Mouse (Mus musculus): ENCODE data around the gene Ncaph2.

Gene Ncaph2

DNA sequence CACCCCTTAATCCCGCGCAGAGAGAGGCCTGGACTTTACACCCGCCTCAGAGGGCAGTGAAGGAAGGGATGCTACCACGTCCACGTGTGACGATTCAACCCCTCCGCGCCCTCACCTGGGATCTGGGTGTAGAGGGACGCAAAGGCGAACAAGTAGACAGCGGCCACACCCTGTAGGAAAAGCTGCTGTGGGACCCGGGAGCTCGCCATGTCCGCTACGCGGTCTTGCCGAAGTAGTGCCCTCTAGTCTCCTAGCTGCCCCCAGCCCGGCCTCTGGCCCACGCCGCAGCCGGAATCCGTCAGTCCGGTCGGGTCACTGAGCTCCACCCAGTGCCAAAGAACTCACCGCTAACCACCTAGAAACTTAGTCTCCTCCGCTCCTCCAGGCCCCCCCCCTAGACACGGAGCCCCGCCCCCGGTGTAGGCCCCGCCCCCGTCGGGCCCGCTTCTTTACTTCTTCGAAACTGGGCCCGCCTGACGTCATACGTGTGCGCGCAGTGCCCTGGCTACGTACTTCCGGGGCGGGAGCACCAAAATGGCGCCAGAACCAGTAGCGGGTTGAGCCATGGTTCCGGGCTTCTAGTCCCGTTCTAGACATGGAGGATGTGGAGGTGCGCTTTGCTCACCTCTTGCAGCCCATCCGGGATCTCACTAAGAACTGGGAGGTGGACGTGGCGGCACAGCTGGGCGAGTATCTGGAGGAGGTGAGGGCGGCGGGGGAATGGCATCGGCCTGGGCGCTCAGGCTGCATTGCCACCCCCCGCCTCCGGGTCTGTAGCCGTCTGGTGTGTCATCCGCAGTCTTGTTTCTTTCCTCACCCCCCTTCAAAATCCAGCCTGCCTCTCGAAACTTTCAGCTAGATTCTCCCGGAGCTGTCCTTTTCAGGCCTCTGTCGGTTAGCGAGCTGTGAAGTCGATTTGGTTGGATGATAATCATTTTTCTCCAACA is at the start of gene Ncaph2, which contains the start of gene Lmf2:
TSS of gene Ncaph2 (plus strand) at position 479 of the 947 bp plus-strand sequence.
TSS of gene Lmf2 (minus strand) at position 419 of the 947 bp plus-strand sequence.
- under 1% methylated on average over 64 of the region's 64 CpGs for WGBS

- WGBS: 33% methylated on average over 1 of the region's 1 CpGs
Measured at GRCm38 (mm10) chr15:89305966-89306365, 49.6 kb upstream of the Ncaph2 start.

- WGBS: 79% methylated on average over 13 of the region's 13 CpGs
Measured at GRCm38 (mm10) chr15:89307461-89307860, 48.1 kb upstream of the Ncaph2 start.

GRCm38 (mm10) chr15:89308406-89309139 is 46.9 kb upstream of the Ncaph2 start:
- 70% methylated on average over 7 of the region's 7 CpGs for WGBS

GRCm38 (mm10) chr15:89309962-89310498 is 45.5 kb upstream of the Ncaph2 start:
- 13% methylated on average over 6 of the region's 6 CpGs for WGBS

GRCm38 (mm10) chr15:89313359-89313758 is 42.2 kb upstream of the Ncaph2 start:
- WGBS: 58% methylated on average over 4 of the region's 4 CpGs

GRCm38 (mm10) chr15:89314107-89314506 is 41.4 kb upstream of the Ncaph2 start:
- WGBS: 21% methylated on average over 3 of the region's 3 CpGs

GRCm38 (mm10) chr15:89314511-89315189 is 40.9 kb upstream of the Ncaph2 start:
- WGBS: under 1% methylated on average over 58 of the region's 58 CpGs

DNA sequence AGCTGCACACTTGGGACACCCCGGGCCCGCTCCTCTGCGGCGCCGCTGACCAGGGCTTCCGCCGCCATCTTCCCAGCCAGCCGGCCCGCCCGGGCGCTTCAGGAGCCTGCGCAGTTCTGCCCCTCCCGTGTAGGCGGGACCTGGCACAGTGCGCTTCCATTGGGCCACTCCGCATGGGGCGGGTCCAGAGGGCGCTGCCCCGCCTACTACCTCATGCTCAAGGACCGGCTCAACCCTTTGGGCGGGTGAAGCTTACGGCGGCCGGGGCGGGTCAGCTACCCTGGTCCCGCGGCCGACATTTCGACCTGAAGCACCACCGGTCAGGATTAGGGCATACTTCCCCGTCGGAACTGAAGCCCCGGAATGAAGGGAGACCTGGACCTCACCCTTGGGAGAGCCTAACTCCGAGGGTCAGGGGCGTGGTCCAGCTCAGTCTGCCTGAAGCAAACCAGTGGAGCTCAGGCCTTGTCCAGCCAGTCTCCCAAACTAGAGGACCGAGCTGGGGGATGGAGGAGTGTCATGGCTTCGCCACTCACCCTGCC is 40.3 kb upstream of the Ncaph2 start, which contains the start of gene Sbf1:
TSS of gene Sbf1 (minus strand) at position 122 of the 542 bp plus-strand sequence.
- 1% methylated on average over 36 of the region's 37 CpGs for WGBS

DNA sequence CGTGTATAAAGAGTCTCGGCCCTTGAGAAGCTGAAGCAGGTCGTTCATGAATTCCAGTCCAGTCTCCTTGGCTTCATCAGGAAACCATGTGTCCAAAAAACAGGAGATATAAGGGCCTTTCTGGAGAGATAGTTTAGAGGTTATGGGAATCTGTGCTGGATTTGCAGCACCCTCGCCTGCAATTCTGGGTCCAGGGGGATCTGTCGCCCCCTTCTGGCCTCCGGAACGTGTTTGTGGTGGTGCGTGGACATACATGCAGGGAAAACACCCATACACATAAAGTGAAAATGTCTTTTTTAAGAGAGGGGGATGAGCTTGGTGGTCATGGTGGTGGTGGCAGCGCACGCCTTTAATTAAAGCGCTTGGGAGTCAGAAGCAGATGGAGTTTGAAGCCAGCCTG is 39.4 kb upstream of the Ncaph2 start:
- WGBS: 65% methylated on average over 11 of the region's 11 CpGs

- WGBS: 76% methylated on average over 8 of the region's 8 CpGs
Measured at GRCm38 (mm10) chr15:89321264-89321663, 34.3 kb upstream of the Ncaph2 start.

DNA sequence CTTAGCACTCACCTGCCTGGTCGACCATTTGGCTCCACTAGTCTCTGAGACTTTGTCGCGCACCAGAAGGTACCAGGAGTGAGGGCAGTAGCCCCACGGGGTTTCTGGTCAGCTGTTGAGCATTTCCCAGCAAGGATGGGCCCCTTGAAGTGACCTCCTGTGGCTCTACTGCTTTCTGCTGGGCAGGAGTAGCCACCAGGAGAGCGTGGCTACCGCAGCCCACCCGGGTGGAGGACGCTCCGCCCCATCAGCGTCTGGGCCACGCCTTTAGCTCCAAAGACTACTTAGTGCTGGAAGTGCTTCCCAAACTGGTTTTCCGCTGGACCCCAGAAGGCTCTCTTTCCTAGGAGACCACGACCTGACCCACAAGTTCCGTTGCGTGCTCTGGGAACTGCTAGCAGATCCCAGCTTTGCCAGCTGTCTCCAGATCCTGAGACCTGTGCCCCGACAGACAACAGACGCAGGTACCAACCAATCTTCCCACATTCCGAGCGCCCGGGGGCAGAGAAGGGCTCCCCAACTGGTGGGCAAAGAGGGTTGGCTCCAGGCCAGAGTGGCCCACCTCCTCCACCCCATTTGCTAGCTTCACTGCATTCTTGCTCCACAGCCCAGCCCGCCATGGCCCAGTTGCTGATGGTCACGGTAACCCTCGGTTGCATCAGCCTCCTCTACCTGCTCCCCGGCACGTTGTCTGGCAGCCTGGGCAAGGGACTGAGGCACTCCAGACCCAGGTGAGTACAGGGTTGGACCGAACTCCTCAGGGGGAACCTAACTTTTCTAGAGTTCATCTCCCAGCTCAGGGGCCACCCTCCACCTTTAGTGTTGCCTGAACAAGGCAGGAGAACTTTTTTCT is 32.6 kb upstream of the Ncaph2 start, which contains the start of gene Adm2:
TSS of gene Adm2 (plus strand) at position 51 of the 853 bp plus-strand sequence.
- WGBS: 13% methylated on average over 26 of the region's 26 CpGs

DNA sequence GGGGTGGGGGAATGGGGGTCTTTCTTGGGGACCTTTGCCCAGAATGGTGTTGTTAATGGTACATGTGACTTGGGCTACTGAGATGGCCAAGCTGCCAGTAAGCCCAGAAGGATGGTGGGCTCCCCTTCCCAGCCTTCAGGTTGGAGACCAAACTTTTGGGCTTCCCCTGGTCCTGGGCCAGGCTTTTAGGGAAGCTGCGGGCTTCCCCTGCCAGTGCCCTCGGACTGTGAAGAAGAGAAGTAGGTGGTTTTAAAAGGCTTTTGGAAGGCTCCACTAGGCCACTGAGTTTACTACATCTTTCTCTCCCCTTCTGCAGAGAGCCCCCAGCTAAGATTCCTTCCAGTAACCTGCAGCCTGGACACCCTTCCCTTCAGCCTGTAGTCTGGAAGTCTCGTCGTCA is 31.9 kb upstream of the Ncaph2 start:
- 85% methylated on average over 4 of the region's 4 CpGs for WGBS

- WGBS: 62% methylated on average over 5 of the region's 5 CpGs
Measured at GRCm38 (mm10) chr15:89326441-89326840, 29.1 kb upstream of the Ncaph2 start.

DNA sequence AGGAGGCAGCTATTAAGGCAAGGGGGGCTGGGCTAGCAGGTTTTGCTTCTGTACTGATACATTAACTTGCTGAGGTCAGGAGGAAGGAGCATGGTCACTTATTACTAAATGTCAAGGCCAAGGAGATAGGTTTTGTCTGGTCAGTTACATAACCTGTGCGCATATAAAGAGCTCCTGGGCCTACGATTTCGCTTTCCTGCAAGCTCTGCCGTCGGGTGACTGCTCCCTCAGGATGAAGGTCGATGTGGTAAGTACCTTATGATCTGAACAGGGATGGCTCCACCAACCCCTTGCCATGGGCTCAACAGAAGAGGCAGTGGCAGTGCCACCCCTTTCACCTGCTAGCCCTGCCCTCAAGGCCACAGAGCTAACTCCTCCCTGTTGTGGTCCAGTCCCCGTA is 21.2 kb upstream of the Ncaph2 start, which contains the start of gene Miox:
TSS of gene Miox (plus strand) at position 128 of the 400 bp plus-strand sequence.
- WGBS: 93% methylated on average over 7 of the region's 7 CpGs

- WGBS: 85% methylated on average over 17 of the region's 17 CpGs
Measured at GRCm38 (mm10) chr15:89334774-89335537, 20.6 kb upstream of the Ncaph2 start.

- 88% methylated on average over 14 of the region's 14 CpGs for WGBS
Measured at GRCm38 (mm10) chr15:89336422-89336821, 19.1 kb upstream of the Ncaph2 start.

- 85% methylated on average over 2 of the region's 2 CpGs for WGBS
Measured at GRCm38 (mm10) chr15:89339696-89340095, 15.8 kb upstream of the Ncaph2 start.

- WGBS: 75% methylated on average over 3 of the region's 3 CpGs
Measured at GRCm38 (mm10) chr15:89340136-89340535, 15.4 kb upstream of the Ncaph2 start.

Measured in cerebral cortex, adult 2 months (tissue).